Mouse (Mus musculus) liver, embryonic 14.5 days (tissue): ENCODE measurements around the gene Olfr1373.

ENCODE experiments used
- CTCF ChIP-seq: IDR thresholded peaks from 2 replicates; pipeline ENCODE4 v1.5.1; 2016; ENCODE audit warnings: antibody characterized with exemption, low read depth, control low read depth
- EP300 ChIP-seq: IDR thresholded peaks from 2 replicates; pipeline ENCODE4 v1.6.1; 2016; ENCODE audit warnings: antibody characterized with exemption, low read depth

DNA sequence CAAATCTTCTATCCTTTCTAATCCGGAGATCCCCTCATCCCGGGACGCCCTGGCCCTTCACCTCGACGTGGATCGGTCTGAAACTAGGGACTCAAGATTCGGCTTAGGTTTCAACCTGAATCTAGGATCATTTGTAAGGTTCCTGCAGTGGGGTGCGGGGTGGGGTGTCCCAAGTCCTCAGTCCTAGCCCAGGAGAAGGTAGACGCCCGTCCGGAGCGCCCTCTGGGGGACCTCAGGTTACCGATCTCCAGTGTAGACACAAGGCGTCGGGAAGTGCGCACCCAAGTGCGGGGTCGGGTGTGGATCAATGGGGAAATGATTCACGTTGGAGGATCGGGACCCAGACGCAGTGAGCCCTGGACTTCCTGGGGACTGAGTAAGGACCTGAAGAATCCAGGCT lies 21.8 kb upstream of the Olfr1373 start:
- no peak for TF ChIP-seq EP300
- TF ChIP-seq CTCF: no peak
